Mouse (Mus musculus) A20 (cell line): Measurements from ENCODE around the gene Gm10491.
"Not testable (repeated sequence)": the region's sequence is repeated elsewhere in the genome, so short reads cannot be mapped to it uniquely, and the experiment has no call there.

ENCODE experiments used
- DNase-seq: peaks from one replicate; pipeline ENCODE4 v3.0.0-alpha.2; 2011; ENCODE audit warnings: low read depth, low spot score

Gene Gm10491

DNA sequence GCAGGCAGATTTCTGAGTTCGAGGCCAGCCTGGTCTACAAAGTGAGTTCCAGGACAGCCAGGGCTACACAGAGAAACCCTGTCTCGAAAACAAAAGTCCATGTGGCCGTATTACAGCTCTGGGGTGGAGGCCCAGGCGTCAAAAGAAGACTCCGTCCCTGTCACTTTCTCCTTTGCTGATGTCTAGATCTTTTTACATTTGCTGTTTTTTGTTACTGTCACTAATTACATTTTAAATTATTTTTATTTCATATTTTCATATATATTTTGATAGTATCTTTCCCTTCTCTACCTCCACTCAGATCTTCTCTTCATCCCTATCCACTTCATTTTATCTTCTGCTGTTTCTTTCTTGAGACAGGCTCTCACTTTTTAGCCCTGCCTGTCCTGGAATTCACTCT is at the start of gene Gm10491:
Gene Gm10491 (minus strand): TSS at position 101 of the 400 bp plus-strand sequence.
- DNase-seq = no peak

DNA sequence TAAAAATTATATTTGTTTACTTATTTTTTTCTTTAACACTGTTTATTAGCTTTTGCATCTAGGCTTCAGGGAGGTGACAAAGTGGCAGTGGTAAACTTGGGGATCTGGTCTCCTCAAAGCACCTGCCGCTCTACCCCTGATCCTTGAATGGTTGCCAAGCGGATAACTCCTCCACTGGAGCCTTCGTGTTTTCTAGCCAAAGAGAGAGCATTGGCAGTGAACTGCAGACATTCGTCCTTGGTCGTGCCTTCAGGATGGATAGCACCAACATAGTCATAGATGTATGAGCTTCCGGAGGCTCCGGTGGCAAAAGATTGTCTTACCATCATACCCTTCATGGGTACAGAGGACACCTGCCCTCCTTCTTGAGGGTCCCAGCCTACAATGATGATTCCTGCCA is 42.5 kb upstream of the Gm10491 start:
- no peak for DNase-seq

DNA sequence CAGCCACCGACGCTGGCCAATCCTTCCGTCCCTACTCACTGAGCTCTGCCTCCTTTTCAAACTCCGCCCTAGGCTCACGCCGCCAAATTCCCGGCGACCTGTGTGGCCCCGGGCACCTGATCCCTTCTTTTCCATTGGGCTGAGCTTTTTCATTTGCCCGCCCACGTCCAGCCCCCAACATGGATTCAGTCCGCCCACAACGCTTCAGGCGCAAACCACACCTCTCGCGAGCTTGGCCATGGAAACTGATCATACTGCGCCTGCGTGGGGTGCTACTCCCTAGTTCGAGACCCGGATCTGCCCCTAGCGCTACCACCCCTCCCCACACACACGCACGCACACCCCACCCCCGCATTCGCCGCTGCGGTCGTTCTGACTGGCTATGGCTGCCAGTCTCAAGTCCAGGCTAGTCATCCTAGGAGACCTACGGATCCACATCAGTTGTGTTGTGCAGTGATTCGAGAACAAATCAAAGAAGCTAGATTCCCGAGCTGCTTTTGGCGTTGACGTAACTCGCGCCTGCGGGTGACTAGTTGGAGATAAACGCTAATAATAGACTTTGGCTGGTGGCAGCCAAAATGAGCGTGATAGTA is 40.4 kb upstream of the Gm10491 start:
- peak; percentile 94 for DNase-seq

DNA sequence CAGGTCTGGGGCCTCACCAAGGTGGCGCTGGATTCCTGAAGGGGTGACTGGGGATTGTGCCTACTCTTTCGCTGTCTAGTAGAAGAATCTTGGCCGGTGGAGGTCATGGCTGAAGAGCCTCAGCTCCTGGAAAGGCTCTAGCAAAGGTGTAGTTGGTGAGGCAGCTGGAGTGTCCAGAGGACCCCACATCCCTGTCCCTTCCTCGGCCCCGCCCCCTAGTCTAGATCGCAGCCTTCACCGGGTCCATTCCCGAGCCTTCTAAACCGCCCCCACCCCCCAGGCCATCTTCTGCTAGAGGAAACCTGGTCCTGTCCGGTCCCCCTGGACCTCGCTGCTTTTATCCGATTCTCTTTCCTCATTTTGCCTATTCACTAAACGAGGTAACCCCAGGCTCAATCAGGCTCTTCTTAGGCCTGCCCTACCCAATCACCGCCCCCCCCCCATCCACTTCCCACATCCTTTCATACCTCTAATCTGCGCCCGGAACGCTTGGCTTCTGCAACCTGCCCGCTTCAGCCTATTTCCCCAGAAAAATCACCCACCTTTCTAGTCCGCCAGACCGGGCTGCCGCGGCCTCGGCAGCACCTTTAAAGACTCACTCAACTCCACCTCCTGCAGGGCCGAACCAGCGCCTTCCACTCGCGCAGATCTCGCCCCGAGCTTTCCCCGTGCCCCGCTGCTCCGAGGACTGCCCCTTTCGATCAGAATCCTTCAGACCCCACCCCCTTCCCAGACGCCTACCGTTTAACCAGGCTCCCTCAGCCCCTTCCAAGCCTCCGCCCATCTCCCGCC is 39.7 kb upstream of the Gm10491 start, which contains the start of gene Hdac6:
Gene Hdac6 (minus strand): TSS at position 782 of the 792 bp plus-strand sequence.
- DNase-seq = peak; percentile 35

DNA sequence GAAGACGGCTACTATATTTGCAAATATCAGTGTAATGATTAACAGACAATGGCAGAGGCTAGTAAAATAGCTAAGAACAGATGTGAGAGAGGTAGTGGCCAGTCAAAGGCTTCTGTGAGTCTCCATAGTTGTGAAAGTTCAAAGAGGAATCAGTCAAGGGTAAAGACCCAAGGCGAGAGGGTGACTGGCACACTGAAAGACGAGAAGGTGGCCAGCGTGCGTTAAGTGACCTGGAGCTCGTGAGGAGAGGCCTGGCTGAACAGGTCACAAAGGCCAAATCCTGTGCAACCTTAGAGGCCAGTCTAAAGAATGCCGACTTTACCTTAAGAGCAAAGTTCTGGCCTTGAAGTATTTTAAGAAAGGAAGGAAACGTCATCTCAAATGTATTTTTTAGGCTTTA is 38.0 kb upstream of the Gm10491 start:
- DNase-seq = no peak

DNA sequence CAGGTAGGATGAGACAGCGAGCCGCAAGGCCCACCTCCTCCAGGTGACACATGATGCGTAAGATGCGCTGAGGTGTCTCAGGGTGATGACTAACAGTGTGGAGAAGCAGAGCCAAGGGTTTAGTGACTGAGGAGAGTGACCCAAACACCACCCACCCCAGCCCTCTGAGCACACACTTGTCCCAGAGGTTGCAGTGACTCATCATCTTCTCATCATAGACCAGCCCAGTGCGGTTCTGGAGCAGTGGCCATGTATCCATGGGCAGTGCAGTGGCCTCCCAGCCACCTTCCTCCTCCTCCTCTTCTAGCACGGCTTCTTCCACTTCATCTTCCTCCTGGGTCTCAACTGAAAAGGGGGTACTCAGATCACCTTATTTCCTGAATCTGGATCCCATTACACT is 30.0 kb upstream of the Gm10491 start:
- DNase-seq = no peak

DNA sequence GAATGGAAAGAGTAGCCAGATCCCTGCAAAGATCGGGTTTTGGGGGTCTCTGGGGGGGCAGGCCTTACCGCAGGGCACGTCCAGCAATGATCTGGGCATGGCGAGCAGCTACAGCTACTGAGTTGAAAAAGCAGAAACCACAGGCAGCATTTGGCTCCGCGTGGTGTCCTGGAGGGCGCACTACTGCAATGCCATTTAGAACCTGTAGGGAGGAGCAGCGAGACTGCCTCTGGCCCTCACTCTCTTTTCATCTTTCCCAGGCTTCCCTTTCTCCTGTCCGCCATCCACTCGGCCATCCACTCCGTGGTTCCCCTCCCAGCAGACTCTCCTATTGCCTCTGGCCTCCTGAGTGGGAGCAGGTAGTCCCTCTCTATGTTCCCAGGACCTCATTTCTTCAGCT is 29.2 kb upstream of the Gm10491 start:
- DNase-seq = no peak

DNA sequence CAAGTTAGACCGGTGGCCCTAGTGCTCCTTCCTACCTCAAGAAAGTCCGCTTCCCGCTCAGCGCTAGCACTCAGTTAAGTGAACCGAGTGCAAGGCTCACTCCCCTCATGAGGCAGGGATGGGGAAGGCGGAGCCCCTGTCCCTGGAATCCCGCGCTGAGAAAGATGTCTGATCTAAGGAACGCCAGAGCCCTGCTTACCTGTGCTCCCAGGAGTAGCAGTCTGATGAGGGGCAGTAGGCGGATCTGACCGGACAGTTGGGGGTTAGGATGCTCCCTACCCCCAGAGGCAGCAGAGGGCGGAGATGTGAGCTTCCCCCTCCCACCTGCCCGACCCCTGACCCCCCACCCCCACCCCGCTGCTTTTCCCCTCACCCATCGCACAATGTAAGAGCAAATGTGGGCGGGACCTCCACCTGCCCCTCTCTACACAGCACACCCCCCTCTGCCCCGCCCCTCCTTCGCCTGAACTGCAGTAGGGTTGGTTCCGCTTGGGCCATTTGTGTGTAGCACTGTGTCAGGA is 20.7 kb upstream of the Gm10491 start, which contains the start of gene Eras:
Gene Eras (minus strand): TSS at position 338 of the 521 bp plus-strand sequence.
- DNase-seq = no peak

DNA sequence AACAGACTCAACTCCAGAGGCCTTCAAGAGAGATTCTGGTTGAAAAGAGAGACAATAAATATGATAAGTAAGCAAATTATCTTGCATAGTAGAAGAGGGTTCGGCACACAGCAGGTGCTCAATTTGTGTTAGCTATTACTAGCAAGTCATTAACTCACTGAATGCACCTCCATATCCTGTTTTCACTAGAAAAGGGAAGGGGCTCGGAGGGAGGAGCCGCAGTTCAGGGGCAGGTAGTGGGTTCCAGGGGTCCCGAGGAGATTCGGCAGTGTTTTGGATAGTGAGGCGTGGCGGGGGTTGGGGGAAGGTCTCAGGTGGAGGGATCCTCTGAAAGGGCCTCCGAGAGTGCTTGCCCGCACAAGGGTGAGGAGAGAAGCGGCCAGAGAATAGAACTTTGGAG is 19.5 kb upstream of the Gm10491 start:
- no peak for DNase-seq

DNA sequence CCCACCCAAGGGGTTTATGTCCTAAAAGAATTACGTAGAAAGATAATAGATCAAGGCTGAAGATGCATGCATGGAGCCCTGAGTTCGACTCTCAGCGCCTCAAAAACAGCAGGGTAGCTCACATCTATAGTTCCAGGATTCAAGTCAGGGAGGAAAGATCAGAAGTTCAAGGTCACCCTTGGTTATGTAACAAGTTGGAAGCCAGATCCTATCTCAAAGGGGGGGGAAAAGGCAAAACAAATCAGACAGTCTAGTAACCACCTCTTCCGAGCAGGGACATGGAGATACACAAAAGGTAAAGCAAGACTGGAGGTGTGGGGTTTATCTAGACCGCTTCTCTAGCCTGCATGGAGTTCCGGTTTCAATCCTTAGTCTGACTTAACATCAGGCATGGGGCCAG is 18.6 kb upstream of the Gm10491 start:
- no peak for DNase-seq

DNA sequence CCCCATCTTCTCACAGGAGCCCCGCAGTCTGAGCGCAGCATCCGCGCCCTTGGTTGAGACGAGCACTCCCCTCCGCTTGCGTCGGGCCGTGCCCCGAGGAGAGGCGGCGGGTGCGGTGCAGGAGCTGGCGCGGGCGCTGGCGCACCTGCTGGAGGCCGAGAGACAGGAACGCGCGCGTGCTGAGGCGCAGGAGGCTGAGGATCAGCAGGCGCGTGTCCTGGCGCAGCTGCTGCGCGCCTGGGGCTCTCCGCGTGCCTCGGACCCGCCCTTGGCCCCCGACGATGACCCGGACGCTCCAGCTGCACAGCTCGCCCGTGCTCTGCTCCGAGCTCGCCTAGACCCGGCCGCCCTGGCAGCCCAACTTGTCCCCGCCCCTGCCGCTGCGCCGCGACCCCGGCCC is 14.4 kb upstream of the Gm10491 start:
- no peak for DNase-seq

DNA sequence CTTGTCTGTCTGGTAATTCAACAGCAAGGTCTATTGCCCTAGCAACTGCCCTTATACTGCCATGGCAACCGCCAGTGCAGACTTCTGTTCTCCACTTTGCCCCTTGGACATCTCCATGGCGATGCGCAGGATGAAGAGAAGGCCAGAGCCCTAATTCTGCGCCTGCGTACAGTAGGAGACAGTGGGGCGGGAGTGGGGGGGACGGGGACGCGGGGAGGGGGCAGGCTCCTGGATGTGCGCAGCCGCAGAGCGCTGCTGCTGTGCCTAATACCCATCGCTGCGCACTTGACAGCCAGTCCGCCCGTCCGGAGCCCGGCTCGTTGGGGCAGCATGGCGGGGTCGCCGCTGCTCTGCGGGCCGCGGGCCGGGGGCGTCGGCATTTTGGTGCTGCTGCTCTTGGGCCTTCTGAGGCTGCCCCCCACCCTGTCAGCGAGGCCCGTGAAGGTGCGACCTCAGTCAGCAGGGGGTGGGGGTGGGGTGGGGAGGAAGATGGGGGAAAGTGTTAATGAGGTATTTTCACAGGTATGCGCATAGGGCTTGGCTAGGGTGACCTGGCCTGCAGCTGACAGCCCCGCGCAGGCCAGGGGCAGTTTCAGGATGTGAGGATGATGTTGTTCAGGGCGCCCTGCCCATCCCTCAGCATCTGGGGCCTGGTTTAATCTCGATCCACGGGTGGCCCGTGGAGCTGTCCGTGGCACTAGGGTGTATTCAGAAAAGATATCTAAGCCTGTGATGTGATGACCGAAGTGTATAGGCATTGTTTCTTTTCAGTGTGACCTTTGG is 12.2 kb upstream of the Gm10491 start, which contains the start of gene Pcsk1n:
Gene Pcsk1n (plus strand): TSS at position 222 of the 783 bp plus-strand sequence.
- no peak for DNase-seq

DNA sequence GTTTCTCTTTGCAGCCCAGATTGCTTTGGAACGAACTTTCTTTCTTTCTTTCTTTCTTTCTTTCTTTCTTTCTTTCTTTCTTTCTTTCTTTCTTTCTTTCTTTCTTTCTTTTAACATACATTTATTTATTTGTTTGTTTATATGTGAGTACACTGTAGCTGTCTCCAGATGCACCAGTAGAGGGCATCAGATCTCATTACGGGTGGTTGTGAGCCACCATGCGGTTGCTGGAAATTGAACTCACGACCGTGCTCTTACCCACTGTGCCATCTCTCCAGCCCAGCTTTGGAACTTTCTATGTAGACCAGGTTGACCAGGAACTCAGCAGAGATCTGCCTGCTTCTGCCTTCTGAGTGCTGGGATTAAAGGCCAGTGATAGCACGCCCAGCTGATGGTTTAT is 10.3 kb upstream of the Gm10491 start:
- peak; percentile 22 for DNase-seq

DNA sequence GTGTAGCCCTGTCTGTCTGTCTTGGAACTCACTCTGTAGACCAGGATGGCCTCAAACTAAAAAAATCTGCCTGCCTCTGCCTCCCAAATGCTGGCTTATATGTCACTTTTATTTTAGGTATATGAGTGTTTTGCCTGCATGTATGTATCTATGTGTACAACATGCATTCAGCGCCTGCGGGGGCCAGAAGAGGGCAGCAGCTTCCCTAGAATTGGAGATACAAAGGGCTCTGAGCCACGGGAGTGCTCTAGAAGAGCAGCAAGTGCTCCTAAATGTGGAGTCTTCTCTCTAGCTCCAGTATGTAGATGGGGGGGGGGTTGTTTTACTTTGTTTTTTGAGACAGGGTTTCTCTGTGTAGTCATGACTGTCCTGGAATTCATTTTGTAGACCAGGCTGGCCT is 8.0 kb upstream of the Gm10491 start:
- peak; percentile 7 for DNase-seq

DNA sequence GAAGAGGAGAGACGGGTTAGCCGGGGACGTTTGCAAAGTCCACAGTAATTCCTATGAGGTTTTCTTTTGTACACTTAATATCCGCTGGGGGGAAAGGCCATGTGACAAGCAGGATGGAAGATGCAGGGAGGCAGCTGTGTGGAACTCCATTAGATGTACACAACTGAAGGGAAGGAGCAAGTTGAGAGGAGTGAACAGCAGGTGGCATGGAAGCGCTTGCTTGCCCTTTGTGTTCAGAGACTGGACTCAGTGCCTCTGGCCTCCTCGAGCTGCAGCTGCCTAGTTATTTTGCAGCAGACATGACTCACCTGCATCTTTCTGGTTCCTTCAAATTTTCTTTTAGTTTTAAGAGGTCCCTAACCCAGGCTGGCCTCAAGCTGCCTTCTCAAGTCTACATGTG is 2.8 kb upstream of the Gm10491 start:
- no peak for DNase-seq

DNA sequence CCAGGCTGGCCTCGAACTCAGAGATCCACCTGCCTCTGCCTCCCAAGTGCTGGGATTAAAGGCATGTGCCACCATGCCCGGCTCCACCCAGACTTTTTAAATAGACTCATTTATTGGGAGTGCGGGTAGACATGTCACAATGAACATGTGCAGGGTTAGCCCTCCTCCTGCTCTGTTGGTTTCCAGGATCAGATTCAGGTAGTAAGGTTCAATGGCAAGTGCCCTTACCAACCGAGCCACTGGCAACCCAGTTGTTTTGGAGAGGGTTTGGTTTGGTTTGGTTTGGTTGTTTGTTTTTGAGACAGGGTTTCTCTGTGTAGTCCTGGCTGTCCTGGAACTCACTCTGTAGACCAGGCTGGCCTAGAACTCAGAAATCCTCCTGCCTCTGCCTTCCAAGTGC is 1.6 kb upstream of the Gm10491 start, which contains the start of gene Gm10490:
Gene Gm10490 (plus strand): TSS at position 301 of the 400 bp plus-strand sequence.
- DNase-seq = not testable (repeated sequence)

DNA sequence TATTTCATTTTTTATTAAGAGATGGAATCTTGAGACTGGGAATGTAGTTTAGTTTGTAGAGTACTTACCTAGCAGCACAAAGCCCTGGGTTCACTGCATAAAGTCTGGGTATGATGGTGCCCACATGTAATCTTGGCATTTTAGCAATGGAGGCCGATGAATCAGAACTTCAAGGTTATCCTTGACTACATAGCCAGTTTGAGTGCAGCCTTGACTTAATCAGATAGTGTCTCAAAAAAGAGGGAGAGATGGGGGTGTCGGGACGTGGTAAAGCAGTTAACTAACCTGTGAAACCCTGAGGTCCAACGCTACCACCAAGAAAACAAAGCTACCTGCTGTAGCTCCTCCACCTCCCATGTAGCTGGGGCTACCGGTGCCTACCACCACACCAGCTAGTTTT is 3.2 kb downstream of the Gm10491 start:
- no peak for DNase-seq

DNA sequence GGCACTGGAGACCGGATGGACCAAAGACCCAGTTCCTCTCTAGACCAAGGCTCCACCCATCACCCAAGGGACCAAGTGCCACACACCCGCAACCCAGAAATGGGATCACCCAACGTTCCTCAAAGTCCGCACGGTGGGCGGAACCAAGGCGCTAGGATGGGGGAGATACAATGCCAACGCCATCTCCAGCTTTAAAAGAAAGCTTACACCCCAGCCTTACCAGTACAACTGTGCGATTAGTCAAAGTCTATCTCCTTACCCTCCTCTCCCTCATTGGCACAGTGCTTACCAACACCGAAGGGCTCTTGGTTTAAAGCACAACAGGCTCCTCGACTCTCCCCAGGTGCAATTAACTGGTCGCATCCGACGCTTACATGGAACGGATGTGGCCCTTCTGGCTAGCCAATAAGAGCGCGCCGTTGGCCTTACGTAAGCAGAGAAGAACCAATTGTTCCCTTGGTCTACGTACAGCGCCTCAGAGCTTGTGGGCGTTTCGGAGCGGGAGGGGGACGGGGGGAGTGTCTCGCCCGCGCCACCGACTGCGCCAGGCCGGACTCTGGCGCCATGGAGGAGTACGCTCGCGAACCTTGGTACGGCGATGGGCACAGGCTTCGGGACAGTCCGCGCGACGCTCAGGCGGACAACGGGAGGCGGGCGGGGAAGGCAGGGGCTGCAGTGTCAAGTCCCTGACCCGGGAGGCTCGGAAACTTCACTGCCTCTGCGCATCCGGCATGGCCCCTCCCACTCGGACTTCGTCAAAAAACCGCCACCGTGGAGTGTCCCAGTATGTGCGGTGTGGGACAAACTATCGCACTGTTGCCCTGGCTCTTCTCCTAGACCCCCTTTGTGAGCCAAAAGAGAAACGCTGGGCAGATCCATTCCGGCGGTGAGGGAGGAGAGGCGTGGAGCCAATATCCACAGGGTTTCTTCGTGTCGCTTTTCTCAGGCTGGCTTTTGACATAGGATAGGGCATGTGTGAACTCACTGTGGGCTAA is 8.5 kb downstream of the Gm10491 start, which contains the start of the genes Pqbp1 and Timm17b:
Gene Pqbp1 (minus strand): TSS at position 390 of the 995 bp plus-strand sequence.
Gene Timm17b (plus strand): TSS at position 478 of the 995 bp plus-strand sequence.
- DNase-seq = peak; percentile 94

DNA sequence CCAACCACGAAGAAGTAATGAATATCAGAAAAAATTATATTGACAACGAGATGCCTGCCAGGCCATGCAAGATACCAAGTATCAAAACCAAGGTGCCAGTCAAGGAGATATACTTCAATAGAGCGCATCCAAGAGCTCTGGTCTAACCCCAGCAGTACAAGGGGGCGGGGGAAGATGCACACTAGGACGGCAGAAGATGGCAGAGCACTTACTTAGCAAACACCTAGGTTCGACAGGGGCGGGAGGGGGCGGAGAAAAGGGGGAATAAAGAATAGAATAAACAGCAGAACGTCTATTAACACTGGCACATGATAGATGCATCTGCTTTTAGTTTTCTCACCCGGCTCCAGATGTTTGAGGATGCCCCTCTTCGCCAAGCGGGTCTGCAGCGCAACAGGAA is 9.4 kb downstream of the Gm10491 start:
- peak; percentile 63 for DNase-seq

DNA sequence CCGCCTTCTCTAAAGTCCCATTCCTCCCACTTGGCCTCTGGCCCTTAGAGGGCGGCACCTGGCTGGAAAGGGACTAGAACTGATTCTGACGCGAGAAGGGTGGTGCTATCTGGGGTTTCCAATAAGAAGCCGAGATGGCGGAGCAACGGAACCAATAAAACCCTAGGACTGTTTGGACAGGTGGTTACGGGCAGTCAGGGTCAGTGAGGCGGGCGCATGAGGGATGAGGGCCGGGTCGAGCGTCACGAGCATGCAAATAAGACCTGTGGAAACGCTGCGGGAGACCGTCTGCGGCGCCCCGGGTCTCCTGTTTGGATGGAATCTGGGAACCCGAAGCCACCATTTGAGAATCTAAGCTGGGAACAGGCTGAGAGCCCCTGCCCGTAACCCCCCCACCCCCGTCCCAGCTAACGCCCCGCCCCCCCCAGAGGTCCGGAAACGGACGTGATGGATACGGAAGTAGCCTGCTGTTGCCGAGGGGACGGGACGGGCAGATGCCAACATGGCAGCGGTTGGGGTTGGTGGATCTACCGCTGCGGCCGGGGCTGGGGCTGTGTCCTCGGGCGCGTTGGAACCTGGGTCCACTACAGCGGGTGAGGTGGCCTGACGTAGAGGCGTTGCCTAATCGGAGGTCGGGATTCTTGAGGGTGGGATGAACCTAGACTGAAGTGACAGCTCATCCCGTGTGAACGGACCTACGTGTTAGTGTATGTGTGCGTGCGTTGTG is 23.6 kb downstream of the Gm10491 start, which contains the start of gene Slc35a2:
Gene Slc35a2 (plus strand): TSS at position 188 of the 727 bp plus-strand sequence.
- peak; percentile 89 for DNase-seq
